Comparison of ENCODE assay signal across 18 mouse cellular contexts in genomic region chr5:65704765-65705678, GRCm38 (mm10). TPM values are rescaled to one million over a fixed set of nuclear protein-coding genes. Genes with fewer than 3 reads are reported as not detected.
DNase-seq lines count a peak whose midpoint lies in the region; ATAC-seq and TF ChIP-seq lines count a peak whose summit lies in the region.
"Had no signal": no experiment of that assay in that cellular context is flagged by ENCODE, and none has a peak within 500 bp of the region (broad histone marks: within the 10 kb centered on the region; RNA-seq: fewer than 3 reads in every experiment).

No protein-coding gene starts in this region.

- H3K36me3 ChIP-seq in MEL (ENCODE audit: control insufficient read depth in 1 of 2, insufficient read depth in 2 of 2, low read length in 2 of 2) = peaks cover 0 to 8% of the 10 kb centered on the region in 2 experiments; a peak in 2 of 4 replicates
- H3K36me3 ChIP-seq in intestine, embryonic 16.5 days (ENCODE audit: control insufficient read depth, insufficient read depth, low read length) = no peaks in the 10 kb centered on the region
- no peaks in the 10 kb centered on the region for H3K36me3 ChIP-seq in myocyte (ENCODE audit: control insufficient read depth, insufficient read depth)
- H3K36me3 ChIP-seq: embryonic facial prominence, embryonic 15.5 days; hindbrain, embryonic 12.5 days; kidney, embryonic 15.5 days; neural tube, embryonic 12.5 days had no signal

- 63% methylated on average over 12 of the region's 12 CpGs for WGBS in intestine, embryonic 16.5 days

- no peaks in the 10 kb centered on the region for H3K9me3 ChIP-seq in MEL (replicated peaks; ENCODE audit: insufficient read depth, low read length)
- H3K9me3 ChIP-seq in intestine, embryonic 16.5 days (ENCODE audit: control insufficient read depth, low read length) = no peaks in the 10 kb centered on the region
- H3K9me3 ChIP-seq: embryonic facial prominence, embryonic 15.5 days; hindbrain, embryonic 12.5 days; kidney, embryonic 15.5 days; neural tube, embryonic 12.5 days had no signal

- peaks cover 0 to 15% of the 10 kb centered on the region in 2 experiments; a peak in 2 of 4 replicates for H3K4me1 ChIP-seq in MEL (ENCODE audit: control insufficient read depth in 1 of 2, insufficient read depth in 2 of 2, low read length in 2 of 2)
- H3K4me1 ChIP-seq in intestine, embryonic 16.5 days (ENCODE audit: control insufficient read depth, insufficient read depth, low read length) = no peaks in the 10 kb centered on the region
- H3K4me1 ChIP-seq: embryonic facial prominence, embryonic 15.5 days; hindbrain, embryonic 12.5 days; kidney, embryonic 15.5 days; neural tube, embryonic 12.5 days had no signal

- no peak for TF ChIP-seq RAD21 in MEL (IDR thresholded peaks at IDR 0.05; ENCODE audit: low read depth, low read length)

- H3K9ac ChIP-seq in MEL (ENCODE audit: control insufficient read depth, low read depth, low read length, poor library complexity, severe bottlenecking) = peak overlapping the region; percentile 77
- H3K9ac ChIP-seq in intestine, embryonic 16.5 days (ENCODE audit: low read depth, low read length) = no peak overlapping the region
- H3K9ac ChIP-seq: embryonic facial prominence, embryonic 15.5 days; hindbrain, embryonic 12.5 days; kidney, embryonic 15.5 days; lung, embryonic 14.5 days; neural tube, embryonic 12.5 days had no signal

- ATAC-seq in intestine, embryonic 16.5 days = peak; percentile 89

- H3K27ac ChIP-seq in MEL (ENCODE audit: control insufficient read depth, low read depth, low read length) = peak overlapping the region; percentile 92
- peak overlapping the region; percentile 60 for H3K27ac ChIP-seq in intestine, embryonic 16.5 days (ENCODE audit: low read length)
- H3K27ac ChIP-seq: embryonic facial prominence, embryonic 15.5 days; hindbrain, embryonic 12.5 days; kidney, embryonic 15.5 days; macrophage; neural tube, embryonic 12.5 days had no signal

- peak; percentile 74 for DNase-seq in A20 (ENCODE audit: low read depth, low spot score)
- DNase-seq in MEL (ENCODE audit: low read depth, low spot score) = peak; percentile 93
- no peak for DNase-seq in spleen, postnatal 14 days (ENCODE audit: low spot score in 2 of 2)
- no peak for DNase-seq in layer of hippocampus, adult 9-10 months (ENCODE audit: low spot score)
- DNase-seq in layer of hippocampus, adult 11-12 months (ENCODE audit: low spot score) = no peak
- DNase-seq: adrenal gland, postnatal 10 days; cerebellum, postnatal 36 days; heart, postnatal 10 days; lung, embryonic 14.5 days had no signal

- TF ChIP-seq CTCF in MEL (IDR thresholded peaks at IDR 0.05 in 2 of 3, conservative IDR thresholded peaks at IDR 0.05 in 1 of 3; ENCODE audit: control insufficient read depth in 1 of 3, insufficient read depth in 1 of 3, low read depth in 2 of 3, low read length in 3 of 3, poor library complexity in 1 of 3, severe bottlenecking in 1 of 3) = peak in 2 of 3 experiments; percentile 20 to 23; a peak in 3 of 6 replicates

- no peaks in the 10 kb centered on the region for H3K27me3 ChIP-seq in MEL (ENCODE audit: control insufficient read depth in 1 of 2, insufficient read depth in 2 of 2, low read length in 2 of 2)
- H3K27me3 ChIP-seq in intestine, embryonic 16.5 days (replicated peaks; ENCODE audit: control insufficient read depth, insufficient read depth, low read length) = no peaks in the 10 kb centered on the region
- H3K27me3 ChIP-seq in myocyte (ENCODE audit: control insufficient read depth, insufficient read depth, insufficient read length) = no peaks in the 10 kb centered on the region
- H3K27me3 ChIP-seq: embryonic facial prominence, embryonic 15.5 days; hindbrain, embryonic 12.5 days; kidney, embryonic 15.5 days; neural tube, embryonic 12.5 days had no signal

- 0 out of 2 replicates have a peak overlapping the region, but pooled peaks have one; percentile 26 for H3K4me2 ChIP-seq in intestine, embryonic 16.5 days (ENCODE audit: low read depth, low read length)
- H3K4me2 ChIP-seq in myocyte (ENCODE audit: low read depth) = peak overlapping the region; percentile 56
- H3K4me2 ChIP-seq: embryonic facial prominence, embryonic 15.5 days; heart, embryonic 11.5 days; hindbrain, embryonic 12.5 days; kidney, embryonic 15.5 days; lung, embryonic 14.5 days; midbrain, embryonic 11.5 days; neural tube, embryonic 12.5 days had no signal

- no peaks in the 10 kb centered on the region for H3K79me2 ChIP-seq in MEL (ENCODE audit: control insufficient read depth, insufficient read depth, low read length, poor library complexity)
- no peaks in the 10 kb centered on the region for H3K79me2 ChIP-seq in myocyte (ENCODE audit: control insufficient read depth, insufficient read depth)

- peak in 1 of 2 experiments; percentile 59; a peak in 2 of 4 replicates for TF ChIP-seq POLR2A in MEL (IDR thresholded peaks at IDR 0.05; ENCODE audit: control insufficient read depth in 1 of 2, insufficient read depth in 1 of 2, low read depth in 1 of 2, low read length in 2 of 2, poor library complexity in 1 of 2)
- peak; percentile 52 for TF ChIP-seq POLR2A in myocyte (IDR thresholded peaks at IDR 0.05; ENCODE audit: insufficient read length, low read depth)

- H3K4me3 ChIP-seq in MEL (ENCODE audit: control insufficient read depth in 1 of 2, insufficient read depth in 1 of 2, low read depth in 2 of 2, low read length in 2 of 2) (peak overlapping the region; percentile 48 to 66), myocyte (no peak overlapping the region)
- H3K4me3 ChIP-seq in intestine, embryonic 16.5 days (ENCODE audit: low read length) = 0 out of 2 replicates have a peak overlapping the region, but pooled peaks have one; percentile 6
- H3K4me3 ChIP-seq: embryonic facial prominence, embryonic 15.5 days; hindbrain, embryonic 12.5 days; kidney, embryonic 15.5 days; neural tube, embryonic 12.5 days had no signal

- H3ac ChIP-seq in myocyte (ENCODE audit: control insufficient read depth, insufficient read length) = no peak overlapping the region

- TF ChIP-seq EP300 in MEL (IDR thresholded peaks at IDR 0.05; ENCODE audit: low read depth in 1 of 2, low read length in 2 of 2) = peak in 1 of 2 experiments; percentile 63; a peak in 1 of 4 replicates

TF ChIP-seq in MEL, 35 proteins besides CTCF, POLR2A, EP300 and RAD21 (continues in another document):
- TF ChIP-seq NRF1 (IDR thresholded peaks at IDR 0.05; ENCODE audit: insufficient read depth, low read depth, low read length, poor library complexity, severe bottlenecking) (no peak), MAFK (IDR thresholded peaks at IDR 0.05; ENCODE audit: borderline replicate concordance, low read depth, low read length) (no peak), SIN3A (IDR thresholded peaks at IDR 0.05; ENCODE audit: low read length) (peak; percentile 82), ZMIZ1 (IDR thresholded peaks at IDR 0.05; ENCODE audit: low read depth, low read length) (no peak; the same call in 1 of the 2 replicates), E2F4 (IDR thresholded peaks at IDR 0.05; ENCODE audit: borderline replicate concordance, low read depth, low read length) (no peak), GATA1 (IDR thresholded peaks at IDR 0.05; ENCODE audit: low read depth, low read length) (no peak), USF2 (IDR thresholded peaks at IDR 0.05; ENCODE audit: borderline replicate concordance in 1 of 2, insufficient read depth in 1 of 2, low read depth in 1 of 2, low read length in 2 of 2) (no peak), CHD1 (IDR thresholded peaks at IDR 0.05; ENCODE audit: low read depth, low read length) (no peak), ELF1 (IDR thresholded peaks at IDR 0.05; ENCODE audit: low read depth, low read length) (no peak), MEF2A (IDR thresholded peaks at IDR 0.05; ENCODE audit: extremely low read depth, insufficient replicate concordance, low read depth, low read length, poor library complexity, severe bottlenecking) (no peak), HCFC1 (IDR thresholded peaks at IDR 0.05; ENCODE audit: low read depth, low read length) (peak; percentile 62; the same call in 1 of the 2 replicates), KAT2A (conservative IDR thresholded peaks at IDR 0.05; ENCODE audit: low read depth, low read length) (peak; percentile 61)

TF ChIP-seq in myocyte, 11 proteins besides CTCF, POLR2A, EP300 and RAD21:
- TF ChIP-seq MAX (IDR thresholded peaks at IDR 0.05; ENCODE audit: low read depth) (no peak), E2F4 (IDR thresholded peaks at IDR 0.05; ENCODE audit: insufficient read depth) (no peak), TCF3 (IDR thresholded peaks at IDR 0.05; ENCODE audit: insufficient read length, low read depth) (no peak), CEBPB (IDR thresholded peaks at IDR 0.05; ENCODE audit: insufficient read depth, poor library complexity, severe bottlenecking) (peak; percentile 89), USF1 (IDR thresholded peaks at IDR 0.05; ENCODE audit: low read depth) (no peak), TCF12 (IDR thresholded peaks at IDR 0.05; ENCODE audit: insufficient read depth, poor library complexity, severe bottlenecking) (no peak), MYOD1 (IDR thresholded peaks at IDR 0.05; ENCODE audit: control insufficient read depth in 1 of 3, insufficient read length in 2 of 3, low read depth in 2 of 3) (peak in 1 of 3 experiments; percentile 62), MYOG (IDR thresholded peaks at IDR 0.05; ENCODE audit: control insufficient read depth in 1 of 3, insufficient read depth in 1 of 3, insufficient read length in 2 of 3, low read depth in 2 of 3) (peak in 2 of 3 experiments; percentile 29 to 74), SRF (IDR thresholded peaks at IDR 0.05; ENCODE audit: control insufficient read depth, insufficient read length, low read depth) (no peak), POLR2AphosphoS2 (IDR thresholded peaks at IDR 0.05; ENCODE audit: insufficient read length, low read depth) (peak; percentile 65)

RNA-seq across cellular contexts. Expression of gene Pds5a, which starts 6.9 kb away (rescaled TPM):
- total RNA-seq in MEL (2012; rRNA removed) = 87.3 and 99.6 TPM in 2 replicates
- polyA plus RNA-seq in MEL (2012; ENCODE audit: insufficient read depth in 1 of 2, insufficient read length in 2 of 2, low read depth in 1 of 2, low replicate concordance in 2 of 2, missing spikeins in 1 of 2) (100 to 1,000 TPM in 1 of 2 experiments, 10 to 100 TPM in 1; 88.0 to 188 TPM), myocyte (2012; fragmentation: generic; extraction: Trizol) (17.5 TPM)
- polyA plus RNA-seq in intestine, embryonic 16.5 days (2015; fragmentation: Nextera tagmentation; extraction: Ambion mirVana) = 31.2 and 33.4 TPM in 2 replicates

RNA-seq across cellular contexts. Expression of gene N4bp2, which starts 58.3 kb away (rescaled TPM):
- 10.1 and 11.4 TPM in 2 replicates for total RNA-seq in MEL (2012; rRNA removed)
- polyA plus RNA-seq in MEL (2012; ENCODE audit: insufficient read depth in 1 of 2, insufficient read length in 2 of 2, low read depth in 1 of 2, low replicate concordance in 2 of 2, missing spikeins in 1 of 2) (10 to 100 TPM; 12.9 to 50.6 TPM), myocyte (2012; fragmentation: generic; extraction: Trizol) (1.9 TPM)
- 16.4 and 16.8 TPM in 2 replicates for polyA plus RNA-seq in intestine, embryonic 16.5 days (2015; fragmentation: Nextera tagmentation; extraction: Ambion mirVana)

Comparison
In these comparisons a context has a peak if more than half of its experiments do, and no peak if none do; other contexts are left out.
1. DNase-seq: peak in A20 (single experiment) and MEL (single experiment); none in spleen, postnatal 14 days (0 of 2), layer of hippocampus, adult 9-10 months (single experiment) and layer of hippocampus, adult 11-12 months (single experiment).